Mouse (Mus musculus): ENCODE measurements at regions not wholly inside any gene's neighbourhood (a gene's known extent, or its start where the extent isn't known, plus 50 kb on each side); places are given as distances from the start of the nearest gene placed in this dataset.

DNA sequence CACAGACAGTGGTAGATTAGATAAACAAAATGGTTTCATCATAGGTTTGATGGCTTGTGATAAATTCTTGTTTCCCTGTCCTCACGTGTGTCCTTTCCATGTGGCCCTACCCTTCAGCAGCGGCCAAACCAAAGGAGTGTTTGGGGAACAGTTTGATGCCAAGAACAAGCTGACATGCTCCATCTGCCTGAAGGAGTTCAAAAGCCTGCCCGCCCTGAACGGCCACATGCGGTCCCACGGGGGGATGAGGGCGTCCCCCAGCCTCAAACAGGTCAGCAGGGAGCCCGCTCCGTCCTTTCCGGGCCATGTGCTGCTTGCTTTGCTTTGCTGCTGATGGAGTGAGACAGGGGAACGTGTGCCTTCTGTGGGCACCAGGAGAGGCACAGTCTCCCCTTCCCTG, 51.0 kb upstream of the Mrps10 start:
- H3K4me1 ChIP-seq (ENCODE audit: control insufficient read depth, insufficient read depth, low read length) = no peaks in the 10 kb centered on the region; the same call in 1 of the 2 replicates
- H3K27me3 ChIP-seq (ENCODE audit: control insufficient read depth, insufficient read depth, low read length) = no peaks in the 10 kb centered on the region
- no peak overlapping the region for H3K4me3 ChIP-seq (replicated peaks; ENCODE audit: insufficient read depth, low read depth, low read length)
- 51% methylated on average over 11 of the region's 11 CpGs for WGBS
- TF ChIP-seq CTCF (IDR thresholded peaks at IDR 0.05; ENCODE audit: borderline replicate concordance, insufficient read depth, low read depth, low read length) (no peak), POLR2A (IDR thresholded peaks at IDR 0.05; ENCODE audit: borderline replicate concordance, insufficient read depth, low read length) (no peak)
- H3K27ac ChIP-seq (ENCODE audit: insufficient read depth, low read length) = no peak overlapping the region
- DNase-seq = no peak

DNA sequence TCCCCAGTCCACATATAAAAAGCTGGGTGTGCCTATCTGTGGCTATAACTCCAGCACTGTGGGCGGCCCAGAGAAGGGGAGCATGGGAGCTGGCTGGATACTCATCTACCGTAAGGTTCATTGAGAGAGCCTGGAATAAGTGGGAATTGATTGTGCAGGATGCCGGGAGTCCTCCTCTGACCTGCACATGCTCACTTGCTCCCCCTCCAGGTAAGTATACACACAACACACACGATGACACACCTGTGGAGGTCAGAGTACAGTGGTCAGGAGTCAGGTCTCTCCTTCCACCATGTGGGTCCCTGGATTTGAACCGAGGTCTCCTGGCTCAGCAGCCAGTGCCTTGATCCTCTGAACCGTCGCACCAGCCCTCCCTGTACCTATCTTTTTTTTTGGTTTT, 55.5 kb upstream of the Mrps10 start:
- H3K27ac ChIP-seq (ENCODE audit: insufficient read depth, low read length) = no peak overlapping the region

GRCm38 (mm10) chr17:47311272-47311671, 57.4 kb upstream of the Mrps10 start:
- TF ChIP-seq CTCF (IDR thresholded peaks at IDR 0.05; ENCODE audit: borderline replicate concordance, insufficient read depth, low read depth, low read length) = no peak
- TF ChIP-seq POLR2A (IDR thresholded peaks at IDR 0.05; ENCODE audit: borderline replicate concordance, insufficient read depth, low read length) = no peak
- Histone ChIP-seq H3K4me3 (replicated peaks; ENCODE audit: insufficient read depth, low read depth, low read length) (no peak overlapping the region), H3K27me3 (ENCODE audit: control insufficient read depth, insufficient read depth, low read length) (no peaks in the 10 kb centered on the region), H3K27ac (ENCODE audit: insufficient read depth, low read length) (no peak overlapping the region), H3K4me1 (ENCODE audit: control insufficient read depth, insufficient read depth, low read length) (no peaks in the 10 kb centered on the region)
- 68% methylated on average over 5 of the region's 5 CpGs for WGBS
- DNase-seq = no peak

More for the DNA sequence above, 55.5 kb upstream of the Mrps10 start:
- TF ChIP-seq POLR2A (IDR thresholded peaks at IDR 0.05; ENCODE audit: borderline replicate concordance, insufficient read depth, low read length) = no peak
- no peak for TF ChIP-seq CTCF (IDR thresholded peaks at IDR 0.05; ENCODE audit: borderline replicate concordance, insufficient read depth, low read depth, low read length)
- WGBS = 94% methylated on average over 7 of the region's 7 CpGs
- no peak for DNase-seq
- Histone ChIP-seq H3K4me1 (ENCODE audit: control insufficient read depth, insufficient read depth, low read length) (no peaks in the 10 kb centered on the region; the same call in 1 of the 2 replicates), H3K4me3 (replicated peaks; ENCODE audit: insufficient read depth, low read depth, low read length) (no peak overlapping the region), H3K27me3 (ENCODE audit: control insufficient read depth, insufficient read depth, low read length) (no peaks in the 10 kb centered on the region)

- no peak for TF ChIP-seq CTCF (IDR thresholded peaks at IDR 0.05; ENCODE audit: borderline replicate concordance, insufficient read depth, low read depth, low read length)
- no peak for TF ChIP-seq POLR2A (IDR thresholded peaks at IDR 0.05; ENCODE audit: borderline replicate concordance, insufficient read depth, low read length)
- WGBS = 60% methylated on average over 13 of the region's 13 CpGs
Observed at GRCm38 (mm10) chr17:47306027-47306761, 62.5 kb upstream of the Mrps10 start.

GRCm38 (mm10) chr17:47304463-47305199, 64.1 kb upstream of the Mrps10 start:
- 42% methylated on average over 8 of the region's 8 CpGs for WGBS
- H3K27me3 ChIP-seq (ENCODE audit: control insufficient read depth, insufficient read depth, low read length) = no peaks in the 10 kb centered on the region

More at GRCm38 (mm10) chr17:47306027-47306761, 62.5 kb upstream of the Mrps10 start:
- no peaks in the 10 kb centered on the region for H3K4me1 ChIP-seq (ENCODE audit: control insufficient read depth, insufficient read depth, low read length)
- H3K27ac ChIP-seq (ENCODE audit: insufficient read depth, low read length) = no peak overlapping the region
- no peak for DNase-seq
- H3K27me3 ChIP-seq (ENCODE audit: control insufficient read depth, insufficient read depth, low read length) = no peaks in the 10 kb centered on the region
- no peak overlapping the region for H3K4me3 ChIP-seq (replicated peaks; ENCODE audit: insufficient read depth, low read depth, low read length)

GRCm38 (mm10) chr17:47303600-47303999, 65.1 kb upstream of the Mrps10 start:
- no peak for DNase-seq

More at GRCm38 (mm10) chr17:47304463-47305199, 64.1 kb upstream of the Mrps10 start:
- no peak for DNase-seq
- Histone ChIP-seq H3K27ac (ENCODE audit: insufficient read depth, low read length) (no peak overlapping the region), H3K4me3 (replicated peaks; ENCODE audit: insufficient read depth, low read depth, low read length) (no peak overlapping the region), H3K4me1 (ENCODE audit: control insufficient read depth, insufficient read depth, low read length) (no peaks in the 10 kb centered on the region)
- TF ChIP-seq POLR2A (IDR thresholded peaks at IDR 0.05; ENCODE audit: borderline replicate concordance, insufficient read depth, low read length) = no peak
- no peak for TF ChIP-seq CTCF (IDR thresholded peaks at IDR 0.05; ENCODE audit: borderline replicate concordance, insufficient read depth, low read depth, low read length)

GRCm38 (mm10) chr17:47298396-47298919, 70.2 kb upstream of the Mrps10 start:
- WGBS = 93% methylated on average over 6 of the region's 6 CpGs
- TF ChIP-seq POLR2A (IDR thresholded peaks at IDR 0.05; ENCODE audit: borderline replicate concordance, insufficient read depth, low read length) (no peak), CTCF (IDR thresholded peaks at IDR 0.05; ENCODE audit: borderline replicate concordance, insufficient read depth, low read depth, low read length) (no peak)
- Histone ChIP-seq H3K27ac (ENCODE audit: insufficient read depth, low read length) (no peak overlapping the region), H3K4me1 (ENCODE audit: control insufficient read depth, insufficient read depth, low read length) (no peaks in the 10 kb centered on the region), H3K27me3 (ENCODE audit: control insufficient read depth, insufficient read depth, low read length) (no peaks in the 10 kb centered on the region), H3K4me3 (replicated peaks; ENCODE audit: insufficient read depth, low read depth, low read length) (no peak overlapping the region)
- DNase-seq = no peak

More at GRCm38 (mm10) chr17:47303600-47303999, 65.1 kb upstream of the Mrps10 start:
- no peaks in the 10 kb centered on the region for H3K4me1 ChIP-seq (ENCODE audit: control insufficient read depth, insufficient read depth, low read length)
- 93% methylated on average over 3 of the region's 3 CpGs for WGBS
- no peak overlapping the region for H3K27ac ChIP-seq (ENCODE audit: insufficient read depth, low read length)
- no peaks in the 10 kb centered on the region for H3K27me3 ChIP-seq (ENCODE audit: control insufficient read depth, insufficient read depth, low read length)
- no peak for TF ChIP-seq POLR2A (IDR thresholded peaks at IDR 0.05; ENCODE audit: borderline replicate concordance, insufficient read depth, low read length)
- TF ChIP-seq CTCF (IDR thresholded peaks at IDR 0.05; ENCODE audit: borderline replicate concordance, insufficient read depth, low read depth, low read length) = no peak
- H3K4me3 ChIP-seq (replicated peaks; ENCODE audit: insufficient read depth, low read depth, low read length) = no peak overlapping the region
